Comparison of ENCODE assay signal across 10 mouse cellular contexts in the genomic region with DNA sequence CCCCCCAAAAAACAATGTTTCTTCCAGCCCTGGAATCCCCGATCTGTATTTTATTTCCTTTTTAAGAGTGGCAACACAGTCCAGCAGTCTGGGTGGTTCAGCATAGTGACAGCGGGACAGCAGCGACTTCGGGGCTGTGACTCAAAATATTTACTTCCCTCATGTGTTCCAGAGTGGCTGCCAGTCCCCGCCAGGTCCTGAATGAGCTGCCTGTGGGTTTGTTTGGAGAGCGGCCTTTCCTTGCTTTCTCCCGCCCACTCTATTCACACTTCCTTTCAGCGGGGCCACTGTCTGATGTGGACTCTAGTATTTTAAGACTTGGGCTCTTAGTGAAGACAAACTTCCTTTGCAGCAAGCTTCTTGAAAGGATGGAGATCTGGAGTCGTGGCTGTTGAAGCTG. TPM values are rescaled to one million over a fixed set of nuclear protein-coding genes. Genes with fewer than 3 reads are reported as not detected.
DNase-seq lines count a peak whose midpoint lies in the region.
"Had no signal": no experiment of that assay in that cellular context is flagged by ENCODE, and none has a peak within 500 bp of the region (broad histone marks: within the 10 kb centered on the region; RNA-seq: fewer than 3 reads in every experiment).

No protein-coding gene starts in this region.

- DNase-seq in heart, adult 11 months = peak; percentile 94
- no peak for DNase-seq in heart, embryonic 10.5 days (ENCODE audit: low spot score)
- DNase-seq in right cerebral cortex, adult 18-20 months = peak; percentile 81
- DNase-seq in right cerebral cortex, postnatal 4 days = no peak
- DNase-seq in left cerebral cortex, postnatal 4 days = peak; percentile 10
- peak; percentile 60 for DNase-seq in telencephalon, adult 2 months (ENCODE audit: low read depth, low spot score)
- no peak for DNase-seq in cerebellum, adult 9-10 months
- DNase-seq in adrenal gland, postnatal 10 days = no peak

- peaks cover 13% of the 10 kb centered on the region for H3K36me3 ChIP-seq in heart, embryonic 10.5 days
- H3K36me3 ChIP-seq: neural tube, embryonic 12.5 days had no signal

- H3K4me1 ChIP-seq in heart, embryonic 10.5 days = peaks cover 30% of the 10 kb centered on the region
- H3K4me1 ChIP-seq: neural tube, embryonic 12.5 days had no signal

- no peaks in the 10 kb centered on the region for H3K9me3 ChIP-seq in heart, embryonic 10.5 days
- H3K9me3 ChIP-seq: neural tube, embryonic 12.5 days had no signal

- no peak overlapping the region for H3K27ac ChIP-seq in heart, embryonic 10.5 days
- H3K27ac ChIP-seq: neural tube, embryonic 12.5 days had no signal

- H3K27me3 ChIP-seq in heart, embryonic 10.5 days (ENCODE audit: insufficient read depth, poor library complexity, severe bottlenecking) = no peaks in the 10 kb centered on the region
- H3K27me3 ChIP-seq: CH12.LX; neural tube, embryonic 12.5 days had no signal

- WGBS in heart, embryonic 10.5 days = 50% methylated on average over 9 of the region's 9 CpGs

- intact Hi-C loops in left cerebral cortex, postnatal 4 days (cut with DNase I) = no loop called here

- no peak overlapping the region for H3K4me3 ChIP-seq in heart, embryonic 10.5 days
- H3K4me3 ChIP-seq: neural tube, embryonic 12.5 days had no signal

RNA-seq across cellular contexts. Expression of a gene that starts 18.0 kb away (rescaled TPM):
- polyA plus RNA-seq in heart, embryonic 10.5 days (2016; fragmentation: Nextera tagmentation; extraction: Ambion mirVana) = 48.9 and 72.1 TPM in 2 replicates
- total RNA-seq in left cerebral cortex, postnatal 4 days (2021) = 10 to 100 TPM; 29.7 to 30.6 TPM
- 10 to 100 TPM; 72.8 to 77.2 TPM for total RNA-seq in adrenal gland, postnatal 10 days (2021)

Comparison
In these comparisons a context has a peak if more than half of its experiments do, and no peak if none do; other contexts are left out.
1. DNase-seq: peak in heart, adult 11 months (single experiment), right cerebral cortex, adult 18-20 months (single experiment), left cerebral cortex, postnatal 4 days (single experiment) and telencephalon, adult 2 months (single experiment); none in heart, embryonic 10.5 days (single experiment), right cerebral cortex, postnatal 4 days (single experiment), cerebellum, adult 9-10 months (single experiment) and adrenal gland, postnatal 10 days (single experiment).